Mouse (Mus musculus): Measurements from ENCODE around the gene Hrct1. TPM values are rescaled to one million over a fixed set of nuclear protein-coding genes. Genes with fewer than 3 reads are reported as not detected.

Gene Hrct1
- total and polyA plus RNA-seq, 2 experiments from 2014 or later = 0.70 to 0.73 TPM

DNA sequence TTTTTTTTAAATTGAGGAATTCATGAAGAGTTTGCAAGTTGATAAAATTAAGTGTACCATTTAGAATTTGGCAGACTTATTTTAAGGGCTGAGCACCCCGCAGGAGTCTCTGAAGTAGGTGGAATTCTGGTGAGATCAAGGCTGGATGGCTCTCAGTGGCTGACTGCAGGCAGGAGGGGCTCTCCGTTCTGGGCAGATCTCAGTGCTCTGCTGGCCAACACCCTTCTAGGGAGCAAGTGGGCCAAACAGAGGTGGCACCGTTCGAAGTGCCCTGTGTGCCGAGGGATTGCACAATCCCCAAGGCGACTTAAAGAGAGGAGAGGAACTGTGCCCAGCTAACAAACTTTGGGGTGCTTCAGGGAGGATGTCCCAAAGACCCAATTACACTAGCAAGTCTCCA is 17.1 kb upstream of the Hrct1 start, which contains the start of gene Olfr71:
Gene Olfr71, minus strand, starts transcription at position 387 of the 400 bp plus-strand sequence.
- DNase-seq (ENCODE audit: low spot score) (no peak), ATAC-seq (no peak)
- H3K9me3 ChIP-seq (ENCODE audit: low read length) = no peaks in the 10 kb centered on the region
- 80% methylated on average over 6 of the region's 6 CpGs for WGBS
- H3K36me3 ChIP-seq (ENCODE audit: insufficient read depth, low read length) = no peaks in the 10 kb centered on the region
- TF ChIP-seq CTCF (IDR thresholded peaks at IDR 0.05; ENCODE audit: low read depth) = no peak
- no peaks in the 10 kb centered on the region for H3K4me1 ChIP-seq (ENCODE audit: insufficient read depth, low read length)
- no peak within 1 kb of the TSS for H3K9ac ChIP-seq (replicated peaks; ENCODE audit: low read length)
- H3K4me2 ChIP-seq (ENCODE audit: low read depth, low read length) = no peak within 1 kb of the TSS
- H3K4me3 ChIP-seq (ENCODE audit: low read length) = no peak within 1 kb of the TSS
- H3K27ac ChIP-seq = no peak within 1 kb of the TSS
- H3K27me3 ChIP-seq (ENCODE audit: insufficient read depth, low read length) = no peaks in the 10 kb centered on the region

DNA sequence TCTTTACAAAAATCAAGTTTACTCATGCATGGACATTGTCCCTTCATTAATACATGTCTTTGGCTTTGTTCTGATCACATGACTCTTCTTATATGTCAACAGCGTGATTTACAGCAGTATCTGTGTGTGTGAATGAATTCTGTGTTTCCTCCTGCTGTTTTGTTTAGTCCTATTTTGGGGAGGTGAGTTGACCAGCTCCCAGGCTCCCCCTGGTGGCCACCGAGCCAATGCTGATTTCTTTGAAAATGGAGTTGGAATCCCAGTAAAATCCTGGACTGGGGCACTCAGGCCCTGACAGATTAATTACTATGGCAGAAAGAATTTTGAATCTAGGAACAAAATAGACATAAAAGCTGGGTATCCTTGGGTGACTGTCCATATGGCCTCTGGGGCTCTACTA is 15.2 kb upstream of the Hrct1 start:
- TF ChIP-seq CTCF (IDR thresholded peaks at IDR 0.05; ENCODE audit: low read depth) = peak; percentile 89

DNA sequence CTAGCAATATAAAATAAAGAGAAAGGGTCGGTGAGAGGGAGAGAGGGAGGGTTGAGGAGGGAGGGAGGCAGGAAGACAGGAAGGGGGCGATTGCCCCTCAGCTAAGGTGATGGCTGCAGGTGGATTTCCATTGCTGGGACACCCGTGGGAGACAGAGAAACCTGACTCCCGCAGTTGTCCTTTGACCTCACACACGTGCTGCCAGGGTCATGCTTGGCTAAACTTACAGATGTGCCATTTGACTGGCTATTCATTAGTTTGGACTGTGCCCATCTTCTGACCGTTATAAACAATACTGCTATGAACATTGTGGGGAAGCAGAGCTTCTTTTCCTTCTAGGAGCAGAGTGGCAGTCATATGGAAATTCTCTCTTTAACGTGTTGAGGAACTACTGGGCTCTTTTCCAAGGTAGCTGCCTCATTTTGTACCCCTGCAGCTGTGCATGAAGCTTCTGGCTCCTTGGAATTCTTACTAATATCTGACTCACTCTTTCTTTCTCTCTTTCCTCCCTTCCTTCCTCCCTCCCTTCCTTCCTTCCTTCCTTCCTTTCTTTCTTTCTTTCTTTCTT is 13.3 kb upstream of the Hrct1 start:
- no peaks in the 10 kb centered on the region for H3K36me3 ChIP-seq (ENCODE audit: insufficient read depth, low read length)
- 41% methylated on average over 7 of the region's 7 CpGs for WGBS
- DNase-seq (ENCODE audit: low spot score) = no peak

More for the DNA sequence above, 15.2 kb upstream of the Hrct1 start:
- WGBS = 4% methylated on average over 2 of the region's 2 CpGs
- H3K36me3 ChIP-seq (ENCODE audit: insufficient read depth, low read length) = no peaks in the 10 kb centered on the region
- DNase-seq (ENCODE audit: low spot score) (peak; percentile 75), ATAC-seq (no peak)
- no peak overlapping the region for H3K4me2 ChIP-seq (ENCODE audit: low read depth, low read length)
- no peaks in the 10 kb centered on the region for H3K9me3 ChIP-seq (ENCODE audit: low read length)
- no peaks in the 10 kb centered on the region for H3K4me1 ChIP-seq (ENCODE audit: insufficient read depth, low read length)
- no peak overlapping the region for H3K4me3 ChIP-seq (ENCODE audit: low read length)
- H3K27me3 ChIP-seq (ENCODE audit: insufficient read depth, low read length) = no peaks in the 10 kb centered on the region; the same call in 1 of the 2 replicates
- H3K27ac ChIP-seq = no peak overlapping the region
- no peak overlapping the region for H3K9ac ChIP-seq (replicated peaks; ENCODE audit: low read length)

GRCm38 (mm10) chr4:43720491-43721228 is 6.3 kb upstream of the Hrct1 start:
- Histone ChIP-seq H3K9me3 (ENCODE audit: low read length) (no peaks in the 10 kb centered on the region), H3K9ac (replicated peaks; ENCODE audit: low read length) (no peak overlapping the region), H3K36me3 (ENCODE audit: insufficient read depth, low read length) (no peaks in the 10 kb centered on the region), H3K27me3 (ENCODE audit: insufficient read depth, low read length) (no peaks in the 10 kb centered on the region; the same call in 1 of the 2 replicates), H3K4me1 (ENCODE audit: insufficient read depth, low read length) (no peaks in the 10 kb centered on the region), H3K27ac (no peak overlapping the region), H3K4me3 (ENCODE audit: low read length) (no peak overlapping the region), H3K4me2 (ENCODE audit: low read depth, low read length) (no peak overlapping the region)
- peak; percentile 9 for DNase-seq (ENCODE audit: low spot score)
- 47% methylated on average over 12 of the region's 16 CpGs for WGBS
- ATAC-seq = no peak
- TF ChIP-seq CTCF (IDR thresholded peaks at IDR 0.05; ENCODE audit: low read depth) = no peak

More for the DNA sequence above, 13.3 kb upstream of the Hrct1 start:
- no peak overlapping the region for H3K9ac ChIP-seq (replicated peaks; ENCODE audit: low read length)
- H3K4me3 ChIP-seq (ENCODE audit: low read length) = no peak overlapping the region
- no peaks in the 10 kb centered on the region for H3K9me3 ChIP-seq (ENCODE audit: low read length)
- H3K4me1 ChIP-seq (ENCODE audit: insufficient read depth, low read length) = no peaks in the 10 kb centered on the region
- ATAC-seq = no peak
- H3K27ac ChIP-seq = no peak overlapping the region
- no peaks in the 10 kb centered on the region; the same call in 1 of the 2 replicates for H3K27me3 ChIP-seq (ENCODE audit: insufficient read depth, low read length)
- no peak overlapping the region for H3K4me2 ChIP-seq (ENCODE audit: low read depth, low read length)
- TF ChIP-seq CTCF (IDR thresholded peaks at IDR 0.05; ENCODE audit: low read depth) = no peak

DNA sequence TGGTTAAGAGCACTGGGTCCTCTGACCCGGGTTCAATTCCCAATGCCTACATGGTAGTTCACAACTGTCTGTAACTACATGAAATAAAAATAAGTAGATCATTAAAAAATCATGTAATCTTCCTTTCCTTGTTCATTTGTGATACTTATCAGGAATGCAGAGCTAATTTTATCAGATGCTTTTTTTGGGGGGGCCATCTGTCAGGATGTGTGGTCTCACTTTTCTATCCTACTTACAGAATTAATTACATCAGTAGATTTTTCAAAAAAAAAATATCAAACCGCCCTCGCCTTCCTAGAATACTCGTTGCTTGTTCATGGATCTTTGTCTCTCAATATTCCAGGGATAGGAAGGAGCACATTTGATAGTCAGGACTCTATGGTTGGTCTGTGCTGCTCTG is 4.8 kb upstream of the Hrct1 start:
- Histone ChIP-seq H3K4me2 (ENCODE audit: low read depth, low read length) (no peak overlapping the region), H3K4me1 (ENCODE audit: insufficient read depth, low read length) (no peaks in the 10 kb centered on the region), H3K27me3 (ENCODE audit: insufficient read depth, low read length) (no peaks in the 10 kb centered on the region), H3K36me3 (ENCODE audit: insufficient read depth, low read length) (no peaks in the 10 kb centered on the region), H3K9me3 (ENCODE audit: low read length) (no peaks in the 10 kb centered on the region), H3K4me3 (ENCODE audit: low read length) (no peak overlapping the region), H3K9ac (replicated peaks; ENCODE audit: low read length) (no peak overlapping the region), H3K27ac (no peak overlapping the region)
- DNase-seq (ENCODE audit: low spot score) = no peak
- WGBS = 89% methylated on average over 4 of the region's 4 CpGs
- no peak for ATAC-seq
- TF ChIP-seq CTCF (IDR thresholded peaks at IDR 0.05; ENCODE audit: low read depth) = no peak

GRCm38 (mm10) chr4:43724764-43725163 is 2.2 kb upstream of the Hrct1 start:
- H3K4me1 ChIP-seq (ENCODE audit: insufficient read depth, low read length) = no peaks in the 10 kb centered on the region
- H3K9ac ChIP-seq (replicated peaks; ENCODE audit: low read length) = no peak overlapping the region
- TF ChIP-seq CTCF (IDR thresholded peaks at IDR 0.05; ENCODE audit: low read depth) = peak; percentile 78
- no peak overlapping the region for H3K4me3 ChIP-seq (ENCODE audit: low read length)
- DNase-seq (ENCODE audit: low spot score) (peak; percentile 73), ATAC-seq (no peak)
- no peaks in the 10 kb centered on the region for H3K27me3 ChIP-seq (ENCODE audit: insufficient read depth, low read length)
- 32% methylated on average over 1 of the region's 1 CpGs for WGBS
- no peaks in the 10 kb centered on the region for H3K36me3 ChIP-seq (ENCODE audit: insufficient read depth, low read length)
- H3K9me3 ChIP-seq (ENCODE audit: low read length) = no peaks in the 10 kb centered on the region
- no peak overlapping the region for H3K27ac ChIP-seq
- no peak overlapping the region for H3K4me2 ChIP-seq (ENCODE audit: low read depth, low read length)
